Mouse (Mus musculus) embryonic fibroblast, embryonic 13.5 days (primary cell): ENCODE data around the gene Slc37a2. TPM values are rescaled to one million over a fixed set of nuclear protein-coding genes. Genes with fewer than 3 reads are reported as not detected.
A peak's percentile ranks its signal among the peaks of the same experiment; 100 is the strongest.
"Not testable (repeated sequence)": the region's sequence is repeated elsewhere in the genome, so short reads cannot be mapped to it uniquely, and the experiment has no call there.

ENCODE experiments used
- H3K27ac ChIP-seq: 2 replicates; pipeline ENCODE4 v1.5.1; 2012; ENCODE audit warnings: low read length, control low read depth, inconsistent platforms; ENCODE audit not compliant: insufficient read depth
- H3K4me1 ChIP-seq: 2 replicates; pipeline ENCODE4 v1.6.1; 2011; ENCODE audit warnings: low read length; ENCODE audit not compliant: control insufficient read depth, insufficient read depth
- H3K4me3 ChIP-seq: 2 replicates; pipeline ENCODE4 v1.5.1; 2011; ENCODE audit warnings: mild to moderate bottlenecking, control low read depth, low read length; ENCODE audit not compliant: insufficient read depth
- CTCF ChIP-seq: IDR thresholded peaks from 2 replicates; pipeline ENCODE4 v1.5.1; 2011; ENCODE audit warnings: mild to moderate bottlenecking, control low read depth, low read length, moderate library complexity, borderline replicate concordance; ENCODE audit not compliant: insufficient read depth
- POLR2A ChIP-seq: IDR thresholded peaks from 2 replicates; pipeline ENCODE4 v1.6.1; 2011; ENCODE audit warnings: low read depth, mild to moderate bottlenecking, control low read depth, low read length, moderate library complexity
- polyA plus RNA-seq: library from polyadenylated mRNA; stranded (reverse); fragments of >200 nt; gene quantifications from 2 replicates; pipeline ENCODE4 v1.2.4, GENCODE M21; 2011; ENCODE audit warnings: low read depth; ENCODE audit not compliant: missing spikeins, insufficient read length

Slc37a2 gene
- polyA plus RNA-seq, result 1.9 and 2.2 TPM in 2 replicates

GRCm38 (mm10) chr9:37255149-37255888 is at the start of gene Slc37a2:
Gene Slc37a2 (minus strand): TSS chr9:37255738.
- no peak for TF ChIP-seq POLR2A
- TF ChIP-seq CTCF, result no peak
- Histone ChIP-seq H3K27ac (no peak within 1 kb of the TSS), H3K4me3 (peak within 1 kb of the TSS; percentile 56), H3K4me1 (peaks cover 2% of the 10 kb centered on the region; the same call in 1 of the 2 replicates)

GRCm38 (mm10) chr9:37301720-37302119 is 46.2 kb upstream of the Slc37a2 start:
- no peaks in the 10 kb centered on the region for H3K4me1 ChIP-seq
- no peak for TF ChIP-seq CTCF
- TF ChIP-seq POLR2A, result no peak
- no peak overlapping the region for H3K4me3 ChIP-seq
- no peak overlapping the region for H3K27ac ChIP-seq

- H3K4me3 ChIP-seq, H3K4me1 ChIP-seq, H3K27ac ChIP-seq: not testable (repeated sequence)
These were observed 45.0 kb upstream of the Slc37a2 start for GRCm38 (mm10) chr9:37300501-37300900.

GRCm38 (mm10) chr9:37295586-37295985 is 40.0 kb upstream of the Slc37a2 start:
- Histone ChIP-seq H3K4me1 (no peaks in the 10 kb centered on the region), H3K27ac (no peak overlapping the region), H3K4me3 (no peak overlapping the region)
- TF ChIP-seq CTCF, result no peak
- no peak for TF ChIP-seq POLR2A

GRCm38 (mm10) chr9:37266622-37267021 is 11.1 kb upstream of the Slc37a2 start:
- Histone ChIP-seq H3K4me1 (no peaks in the 10 kb centered on the region), H3K27ac (no peak overlapping the region), H3K4me3 (no peak overlapping the region)
- TF ChIP-seq POLR2A (no peak), CTCF (no peak)

- 0 out of 2 replicates have a peak overlapping the region, but pooled peaks have one; percentile 56 for H3K4me3 ChIP-seq
- H3K4me1 ChIP-seq, result peaks cover 2% of the 10 kb centered on the region; the same call in 1 of the 2 replicates
- H3K27ac ChIP-seq, result no peak overlapping the region
- TF ChIP-seq POLR2A, result no peak
- TF ChIP-seq CTCF, result peak; percentile 57; the same call in 1 of the 2 replicates
These were observed 319 bp upstream of the Slc37a2 start for GRCm38 (mm10) chr9:37255889-37256225.

GRCm38 (mm10) chr9:37254531-37255110 is 917 bp downstream of the Slc37a2 start:
- H3K4me1 ChIP-seq, result peaks cover 2% of the 10 kb centered on the region; the same call in 1 of the 2 replicates
- TF ChIP-seq CTCF (no peak), POLR2A (no peak)
- peak overlapping the region; percentile 56 for H3K4me3 ChIP-seq
- no peak overlapping the region for H3K27ac ChIP-seq

GRCm38 (mm10) chr9:37250631-37251030 is 4.9 kb downstream of the Slc37a2 start:
- Histone ChIP-seq H3K4me3 (no peak overlapping the region), H3K4me1 (peaks cover 2% of the 10 kb centered on the region; the same call in 1 of the 2 replicates), H3K27ac (no peak overlapping the region)
- TF ChIP-seq POLR2A, result no peak
- no peak for TF ChIP-seq CTCF

GRCm38 (mm10) chr9:37249976-37250375 is 5.6 kb downstream of the Slc37a2 start:
- no peak overlapping the region for H3K4me3 ChIP-seq
- H3K27ac ChIP-seq, result no peak overlapping the region
- peaks cover 2% of the 10 kb centered on the region; the same call in 1 of the 2 replicates for H3K4me1 ChIP-seq
- no peak for TF ChIP-seq CTCF
- no peak for TF ChIP-seq POLR2A

GRCm38 (mm10) chr9:37248381-37248906 is 7.1 kb downstream of the Slc37a2 start:
- Histone ChIP-seq H3K27ac (no peak overlapping the region), H3K4me3 (no peak overlapping the region), H3K4me1 (no peaks in the 10 kb centered on the region)
- TF ChIP-seq POLR2A (no peak), CTCF (no peak)
